In genomic region chr10:109973483-109973882, GRCm38 (mm10) we compare ENCODE assay signal across 18 mouse cellular contexts.
"Had no signal": no experiment of that assay in that cellular context is flagged by ENCODE, and none has a peak within 500 bp of the region (broad histone marks: within the 10 kb centered on the region; RNA-seq: fewer than 3 reads in every experiment).

No protein-coding gene starts in this region.

- H3K9ac ChIP-seq: limb, embryonic 12.5 days; liver, embryonic 14.5 days; liver, postnatal 0 days; lung, embryonic 14.5 days; midbrain, embryonic 12.5 days had no signal

- H3K4me2 ChIP-seq: limb, embryonic 12.5 days; lung, embryonic 14.5 days; midbrain, embryonic 12.5 days had no signal

- ATAC-seq: liver, postnatal 0 days; lung, postnatal 0 days; midbrain, embryonic 16.5 days had no signal

- DNase-seq: kidney, adult 18-20 months; kidney, adult 9 months; kidney, postnatal 25 days; layer of hippocampus, postnatal 36 days; liver; liver, postnatal 0 days; lung, embryonic 14.5 days; thymus, adult 2 months; thymus, postnatal 14 days; thymus, postnatal 4 days had no signal

- H3K9me3 ChIP-seq: limb, embryonic 12.5 days; midbrain, embryonic 12.5 days had no signal

- H3K4me3 ChIP-seq: left cerebral cortex, adult 2 months; limb, embryonic 12.5 days; midbrain, embryonic 12.5 days had no signal

- H3K27me3 ChIP-seq: limb, embryonic 12.5 days; midbrain, embryonic 12.5 days had no signal

- H3K36me3 ChIP-seq: limb, embryonic 12.5 days; midbrain, embryonic 12.5 days had no signal

- H3K27ac ChIP-seq: left cerebral cortex, adult 2 months; limb, embryonic 12.5 days; liver, embryonic 14.5 days; macrophage; midbrain, embryonic 12.5 days; stomach, postnatal 0 days had no signal

- H3K4me1 ChIP-seq: limb, embryonic 12.5 days; midbrain, embryonic 12.5 days had no signal
